Mouse (Mus musculus): ENCODE measurements around the gene Zfp157. TPM values are rescaled to one million over a fixed set of nuclear protein-coding genes. Genes with fewer than 3 reads are reported as not detected.

The Zfp157 gene
- 10.1 and 10.2 TPM in 2 replicates for polyA plus RNA-seq (2021; fragmentation: Nextera tagmentation)
- long read RNA-seq, experiment 1, full-length matches to known transcripts: 65 of 89 reads
- long read RNA-seq, experiment 1, partial matches to known transcripts: 4 of 89 reads
- long read RNA-seq, experiment 1, other reads (novel, unspliced or antisense): 20 of 89 reads
- long read RNA-seq, experiment 2, full-length matches to known transcripts: 6 of 16 reads
- long read RNA-seq, experiment 2, partial matches to known transcripts: 0 of 16 reads
- long read RNA-seq, experiment 2, other reads (novel, unspliced or antisense): 10 of 16 reads

DNA sequence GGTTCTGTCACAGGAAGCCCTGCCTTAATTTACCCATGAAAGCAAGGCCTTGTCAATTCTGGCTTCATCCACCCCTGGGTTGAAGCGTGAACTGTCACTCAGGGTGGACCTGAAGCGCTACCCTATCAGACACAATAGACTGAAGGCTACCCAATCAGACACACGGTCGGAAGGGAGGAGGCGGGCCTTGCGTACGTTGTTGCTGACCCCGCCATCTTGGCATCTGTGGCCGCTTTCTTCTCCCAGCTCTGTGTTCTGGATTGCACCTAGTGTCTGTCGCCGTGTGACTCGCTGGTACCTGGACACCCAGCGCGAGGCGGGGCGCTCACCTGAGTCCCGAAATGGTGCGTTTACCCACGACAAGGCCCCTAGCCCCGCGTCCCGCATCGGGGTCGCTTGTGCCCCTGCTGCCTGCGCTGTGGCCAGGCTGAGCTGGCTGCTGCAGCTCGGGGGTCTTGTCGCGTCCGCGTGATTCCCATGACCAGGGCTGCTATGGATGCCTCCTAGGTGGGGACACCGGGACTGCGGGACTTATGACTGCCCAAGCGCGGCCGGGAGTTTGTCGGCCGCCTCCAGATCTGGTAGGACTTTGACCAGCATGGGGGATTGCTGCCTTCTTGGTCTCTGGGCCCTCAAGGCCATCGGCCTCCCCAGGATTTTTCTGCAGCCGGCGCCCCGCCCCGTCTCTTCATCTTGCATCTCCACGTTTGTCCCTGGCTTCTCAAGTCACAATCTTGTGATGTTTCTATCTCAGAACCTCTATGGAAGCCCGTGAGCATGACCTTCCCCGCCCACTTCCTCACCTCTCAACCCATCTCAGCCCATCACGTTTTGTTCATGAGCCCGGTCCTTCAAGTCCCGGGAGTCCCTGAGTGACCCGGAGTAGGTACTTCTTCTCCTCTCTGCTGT is at the start of gene Zfp157:
TSS of gene Zfp157 (plus strand) at position 183 of the 909 bp plus-strand sequence.

Other genes starting within 250 kb of the Zfp157 start
- gene Mblac1, start 247.2 kb upstream of the Zfp157 start, polyA plus RNA-seq (2021; fragmentation: Nextera tagmentation): 6.4 and 7.0 TPM in 2 replicates
- gene Nxpe5, start 215.6 kb upstream of the Zfp157 start, polyA plus RNA-seq (2021; fragmentation: Nextera tagmentation): not detected in 2 replicates
- 102 TPM in 2 replicates for gene Lamtor4, start 186.0 kb upstream of the Zfp157 start, polyA plus RNA-seq (2021; fragmentation: Nextera tagmentation)
- 3.0 and 17.8 TPM in 2 replicates for gene BC037034, start 177.4 kb upstream of the Zfp157 start, polyA plus RNA-seq (2021; fragmentation: Nextera tagmentation)
- gene Gal3st4, start 168.6 kb upstream of the Zfp157 start, polyA plus RNA-seq (2021; fragmentation: Nextera tagmentation): 3.1 and 4.0 TPM in 2 replicates
- not detected in 2 replicates for gene Gm43720, start 161.5 kb upstream of the Zfp157 start, polyA plus RNA-seq (2021; fragmentation: Nextera tagmentation)
- gene Gpc2, start 161.5 kb upstream of the Zfp157 start, polyA plus RNA-seq (2021; fragmentation: Nextera tagmentation): 0.13 and 0.21 TPM in 2 replicates
- 0.13 and 0.19 TPM in 2 replicates for gene Stag3, start 161.2 kb upstream of the Zfp157 start, polyA plus RNA-seq (2021; fragmentation: Nextera tagmentation)
- 0.18 and 0.30 TPM in 2 replicates for gene Pvrig, start 99.5 kb upstream of the Zfp157 start, polyA plus RNA-seq (2021; fragmentation: Nextera tagmentation)
- not detected in 2 replicates for gene 1700123K08Rik, start 123.2 kb downstream of the Zfp157 start, polyA plus RNA-seq (2021; fragmentation: Nextera tagmentation)
- gene Zfp68, start 178.3 kb downstream of the Zfp157 start, polyA plus RNA-seq (2021; fragmentation: Nextera tagmentation): 22.0 and 28.9 TPM in 2 replicates
- gene A430033K04Rik, start 181.4 kb downstream of the Zfp157 start, polyA plus RNA-seq (2021; fragmentation: Nextera tagmentation): 8.0 and 8.7 TPM in 2 replicates

All from left cerebral cortex, adult 6 months (tissue).